Mouse (Mus musculus) embryonic fibroblast, embryonic 13.5 days (primary cell): Measurements from ENCODE around the gene Akap7. TPM values are rescaled to one million over a fixed set of nuclear protein-coding genes. Genes with fewer than 3 reads are reported as not detected.

Experiments
- H3K27ac ChIP-seq: 2 replicates; pipeline ENCODE4 v1.5.1; 2012; ENCODE audit warnings: low read length, control low read depth, inconsistent platforms; ENCODE audit not compliant: insufficient read depth
- H3K4me1 ChIP-seq: 2 replicates; pipeline ENCODE4 v1.6.1; 2011; ENCODE audit warnings: low read length; ENCODE audit not compliant: control insufficient read depth, insufficient read depth
- H3K4me3 ChIP-seq: 2 replicates; pipeline ENCODE4 v1.5.1; 2011; ENCODE audit warnings: mild to moderate bottlenecking, control low read depth, low read length; ENCODE audit not compliant: insufficient read depth
- CTCF ChIP-seq: IDR thresholded peaks from 2 replicates; pipeline ENCODE4 v1.5.1; 2011; ENCODE audit warnings: mild to moderate bottlenecking, control low read depth, low read length, moderate library complexity, borderline replicate concordance; ENCODE audit not compliant: insufficient read depth
- POLR2A ChIP-seq: IDR thresholded peaks from 2 replicates; pipeline ENCODE4 v1.6.1; 2011; ENCODE audit warnings: low read depth, mild to moderate bottlenecking, control low read depth, low read length, moderate library complexity
- polyA plus RNA-seq: library from polyadenylated mRNA; stranded (reverse); fragments of >200 nt; gene quantifications from 2 replicates; pipeline ENCODE4 v1.2.4, GENCODE M21; 2011; ENCODE audit warnings: low read depth; ENCODE audit not compliant: missing spikeins, insufficient read length

Akap7 gene
- polyA plus RNA-seq, 1 experiment: 18.9 TPM

GRCm38 (mm10) chr10:25321198-25321597 is 13.5 kb upstream of the Akap7 start:
- no peak overlapping the region for H3K27ac ChIP-seq
- no peaks in the 10 kb centered on the region for H3K4me1 ChIP-seq
- TF ChIP-seq POLR2A (no peak), CTCF (no peak)
- no peak overlapping the region for H3K4me3 ChIP-seq

- H3K4me1 ChIP-seq: no peaks in the 10 kb centered on the region
- H3K4me3 ChIP-seq: no peak overlapping the region
- H3K27ac ChIP-seq: no peak overlapping the region
- TF ChIP-seq POLR2A (no peak), CTCF (no peak)
Measured at GRCm38 (mm10) chr10:25319531-25319930, 11.9 kb upstream of the Akap7 start.

GRCm38 (mm10) chr10:25318405-25318804 is 10.7 kb upstream of the Akap7 start:
- TF ChIP-seq CTCF: no peak
- TF ChIP-seq POLR2A: no peak

GRCm38 (mm10) chr10:25317665-25318064 is 10.0 kb upstream of the Akap7 start:
- no peak overlapping the region for H3K4me3 ChIP-seq
- H3K27ac ChIP-seq: no peak overlapping the region
- no peak for TF ChIP-seq POLR2A
- no peak for TF ChIP-seq CTCF

More at GRCm38 (mm10) chr10:25318405-25318804, 10.7 kb upstream of the Akap7 start:
- Histone ChIP-seq H3K27ac (no peak overlapping the region), H3K4me3 (no peak overlapping the region), H3K4me1 (no peaks in the 10 kb centered on the region)

GRCm38 (mm10) chr10:25313856-25314584 is 6.3 kb upstream of the Akap7 start:
- Histone ChIP-seq H3K4me1 (no peaks in the 10 kb centered on the region), H3K27ac (no peak overlapping the region), H3K4me3 (no peak overlapping the region)
- TF ChIP-seq POLR2A (no peak), CTCF (no peak)

More at GRCm38 (mm10) chr10:25317665-25318064, 10.0 kb upstream of the Akap7 start:
- H3K4me1 ChIP-seq: no peaks in the 10 kb centered on the region

GRCm38 (mm10) chr10:25311554-25312212 is 4.0 kb upstream of the Akap7 start:
- H3K4me3 ChIP-seq: no peak overlapping the region
- H3K4me1 ChIP-seq: no peaks in the 10 kb centered on the region
- no peak overlapping the region for H3K27ac ChIP-seq
- no peak for TF ChIP-seq POLR2A
- TF ChIP-seq CTCF: no peak

DNA sequence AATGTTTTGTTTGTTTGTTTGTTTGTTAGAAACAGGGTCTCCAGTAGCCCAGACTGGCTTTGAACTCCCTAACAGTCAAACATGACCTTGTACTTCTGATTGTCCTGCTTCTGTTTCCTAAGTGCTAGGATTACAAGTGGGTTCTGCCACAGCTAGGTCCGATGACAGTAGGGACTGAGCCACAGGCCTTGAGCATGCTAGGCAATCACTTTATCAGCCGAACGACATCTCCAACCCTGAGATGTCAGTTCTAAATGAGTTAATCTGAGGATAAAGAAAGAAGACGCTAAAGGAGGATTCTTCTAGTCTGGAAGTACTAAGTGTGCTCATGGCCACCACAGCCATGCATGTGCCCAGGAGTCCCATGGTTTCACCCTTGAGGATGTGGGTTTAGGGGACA is 3.1 kb upstream of the Akap7 start:
- Histone ChIP-seq H3K27ac (no peak overlapping the region), H3K4me3 (no peak overlapping the region), H3K4me1 (no peaks in the 10 kb centered on the region)
- TF ChIP-seq CTCF: no peak
- no peak for TF ChIP-seq POLR2A

DNA sequence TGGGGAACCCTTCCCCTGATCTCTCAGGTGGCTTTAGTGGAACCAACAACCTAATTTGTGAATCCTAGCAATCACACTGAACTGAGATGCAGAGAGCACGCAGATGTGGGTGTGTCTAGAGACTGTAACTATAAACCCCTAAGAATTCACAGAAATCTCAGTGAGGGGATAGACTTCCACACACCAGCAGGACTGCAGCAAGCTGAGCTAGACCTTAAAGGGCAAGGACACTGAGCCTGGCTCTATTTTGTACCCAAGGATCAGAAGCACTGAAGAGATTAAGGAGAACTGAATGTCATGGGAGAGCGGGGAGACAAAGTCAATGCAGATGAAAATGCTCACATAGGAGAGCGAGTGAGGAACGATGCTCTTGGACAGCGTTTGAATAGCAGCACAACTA is 2.3 kb upstream of the Akap7 start:
- Histone ChIP-seq H3K4me1 (no peaks in the 10 kb centered on the region), H3K4me3 (no peak overlapping the region), H3K27ac (no peak overlapping the region)
- TF ChIP-seq CTCF: no peak
- TF ChIP-seq POLR2A: no peak

DNA sequence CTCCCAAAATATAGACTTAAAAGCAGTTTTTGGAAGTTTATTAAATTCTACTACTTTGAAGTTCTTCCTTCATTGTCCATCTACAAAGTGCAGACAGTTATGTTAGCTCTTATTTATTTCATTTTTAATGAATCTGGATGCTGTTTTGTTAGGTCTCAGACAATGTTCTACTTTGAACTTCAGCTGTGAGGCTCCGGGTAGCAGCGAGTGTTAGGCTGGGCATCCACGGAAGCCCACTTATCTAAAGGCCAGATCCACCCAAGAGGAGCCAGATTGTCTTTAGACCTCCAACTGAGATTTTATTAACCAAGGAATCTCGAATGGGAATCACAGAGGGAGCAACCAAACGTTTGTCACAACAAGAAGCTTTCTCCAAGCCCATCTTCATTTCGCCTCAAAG is 2.5 kb downstream of the Akap7 start:
- no peak for TF ChIP-seq CTCF
- no peak for TF ChIP-seq POLR2A
- Histone ChIP-seq H3K4me3 (no peak overlapping the region), H3K27ac (no peak overlapping the region), H3K4me1 (no peaks in the 10 kb centered on the region)

DNA sequence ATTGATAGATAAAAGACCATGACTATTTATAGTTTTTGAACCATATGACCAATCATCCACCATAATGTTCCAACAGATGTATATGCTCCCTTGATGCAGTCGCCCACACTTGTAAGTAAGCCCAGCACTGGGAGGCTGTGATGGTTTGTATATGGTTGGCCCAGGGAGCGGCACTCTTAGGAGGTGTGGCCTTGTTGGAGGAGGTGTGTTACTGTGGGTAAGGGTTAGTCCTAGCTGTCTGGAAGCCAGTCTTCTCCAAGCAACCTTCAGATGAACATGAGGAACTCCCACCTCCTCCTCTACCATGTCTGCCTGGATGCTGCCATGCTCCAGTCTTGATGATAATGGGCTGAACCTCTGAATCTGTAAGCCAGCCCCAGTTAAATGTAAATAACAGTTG is 3.1 kb downstream of the Akap7 start:
- Histone ChIP-seq H3K4me1 (no peaks in the 10 kb centered on the region), H3K27ac (no peak overlapping the region), H3K4me3 (no peak overlapping the region)
- TF ChIP-seq CTCF (no peak), POLR2A (no peak)
